Mouse (Mus musculus) limb, embryonic 14.5 days (tissue): ENCODE data around the gene Atxn2l. TPM values are rescaled to one million over a fixed set of nuclear protein-coding genes. Genes with fewer than 3 reads are reported as not detected.
"Not testable (repeated sequence)": the region's sequence is repeated elsewhere in the genome, so short reads cannot be mapped to it uniquely, and the experiment has no call there.

ENCODE experiments used
- ATAC-seq: fragments of 200-750 bp; cut with Nextera tagmentation; 2 replicates; pipeline ENCODE4 v1.8.0; 2017; ENCODE audit warnings: low read depth, moderate number of reproducible peaks, moderate TSS enrichment; ENCODE audit not compliant: low FRiP score
- DNase-seq: peaks from one replicate; pipeline ENCODE4 v3.0.0-alpha.2; 2015; ENCODE audit warnings: low spot score
- H3K27ac ChIP-seq: fragments of 300-500 bp; sonication (generic); replicated peaks from 2 replicates; pipeline ENCODE4 v1.5.1; 2014; ENCODE audit warnings: low read depth, mild to moderate bottlenecking, low read length, moderate library complexity, mixed read lengths
- H3K27me3 ChIP-seq: fragments of 300-500 bp; sonication (generic); 2 replicates; pipeline ENCODE4 v1.6.1; 2014; ENCODE audit warnings: low read length, mixed read lengths; ENCODE audit not compliant: control insufficient read depth, insufficient read depth
- H3K36me3 ChIP-seq: fragments of 300-500 bp; sonication (generic); 2 replicates; pipeline ENCODE4 v1.6.1; 2014; ENCODE audit warnings: mild to moderate bottlenecking, low read length, moderate library complexity, mixed read lengths; ENCODE audit not compliant: control insufficient read depth, insufficient read depth
- H3K4me1 ChIP-seq: fragments of 300-500 bp; sonication (generic); 2 replicates; pipeline ENCODE4 v1.6.1; 2014; ENCODE audit warnings: antibody characterized with exemption, low read length, mixed read lengths; ENCODE audit not compliant: control insufficient read depth, insufficient read depth
- H3K4me2 ChIP-seq: fragments of 300-500 bp; sonication (generic); replicated peaks from 2 replicates; pipeline ENCODE4 v1.6.1; 2014; ENCODE audit warnings: low read depth, mild to moderate bottlenecking, low read length, moderate library complexity; ENCODE audit not compliant: severe bottlenecking
- H3K4me3 ChIP-seq: fragments of 300-500 bp; sonication (generic); replicated peaks from 2 replicates; pipeline ENCODE4 v1.5.1; 2014; ENCODE audit warnings: low read length
- H3K9ac ChIP-seq: fragments of 300-500 bp; sonication (generic); 2 replicates; pipeline ENCODE4 v1.6.1; 2014; ENCODE audit warnings: mild to moderate bottlenecking, low read depth, low read length, moderate library complexity; ENCODE audit not compliant: severe bottlenecking
- H3K9me3 ChIP-seq: fragments of 300-500 bp; sonication (generic); 2 replicates; pipeline ENCODE4 v1.6.1; 2016; ENCODE audit warnings: low read length; ENCODE audit not compliant: control insufficient read depth
- POLR2A ChIP-seq: fragments of 200-500 bp; IDR thresholded peaks from 2 replicates; pipeline ENCODE4 v1.8.0; 2012; ENCODE audit warnings: inconsistent platforms, mild to moderate bottlenecking, moderate library complexity, borderline replicate concordance; ENCODE audit not compliant: insufficient read depth, insufficient read length; ENCODE audit errors: extremely low read depth
- WGBS: fragments of 180-500 bp; shearing (Covaris S2); extraction: QIAGEN DNeasy Blood & Tissue Kit; methylation state at CpG from one replicate; pipeline ENCODE4 v1.1.7; 2014; 5-methylcytosine and 5-hydroxymethylcytosine counted together
- polyA plus RNA-seq, 2 experiments: library from polyadenylated mRNA; depleted of rRNA in 1 of 2; stranded (reverse) in 1 of 2; unstranded in 1 of 2; fragments of >200 nt; fragmentation: Nextera tagmentation in 1 of 2; extraction: Ambion mirVana in 1 of 2; gene quantifications; 2 replicates each; pipeline versions ENCODE4 v1.2.1 to v1.2.3; 2012 to 2014

The Atxn2l gene
- polyA plus RNA-seq, 2 experiments, result 51.4 to 170 TPM

- no peak for DNase-seq
- H3K9ac ChIP-seq, result no peak overlapping the region
- no peak overlapping the region for H3K4me3 ChIP-seq
- H3K27me3 ChIP-seq, result no peaks in the 10 kb centered on the region
- H3K36me3 ChIP-seq, result peaks cover 96% of the 10 kb centered on the region
- no peaks in the 10 kb centered on the region for H3K9me3 ChIP-seq
- H3K27ac ChIP-seq, result no peak overlapping the region
- 93% methylated on average over 6 of the region's 6 CpGs for WGBS
- no peak for ATAC-seq
- TF ChIP-seq POLR2A, result no peak
- no peak overlapping the region for H3K4me2 ChIP-seq
- H3K4me1 ChIP-seq, result no peaks in the 10 kb centered on the region
These were observed 9.1 kb downstream of the Atxn2l start for GRCm38 (mm10) chr7:126494120-126494519.

- TF ChIP-seq POLR2A, result no peak
These were observed 11.3 kb downstream of the Atxn2l start for GRCm38 (mm10) chr7:126491973-126492372.

GRCm38 (mm10) chr7:126491005-126491404 is 12.2 kb downstream of the Atxn2l start:
- Histone ChIP-seq H3K36me3 (peaks cover 66% of the 10 kb centered on the region), H3K4me3 (no peak overlapping the region), H3K4me2 (no peak overlapping the region), H3K9me3 (no peaks in the 10 kb centered on the region), H3K27me3 (no peaks in the 10 kb centered on the region), H3K27ac (no peak overlapping the region), H3K9ac (no peak overlapping the region), H3K4me1 (0 out of 2 replicates have a peak, but pooled peaks cover 4% of the 10 kb centered on the region)
- WGBS, result 76% methylated on average over 1 of the region's 1 CpGs
- DNase-seq, result no peak
- TF ChIP-seq POLR2A, result no peak
- no peak for ATAC-seq

More at GRCm38 (mm10) chr7:126491973-126492372, 11.3 kb downstream of the Atxn2l start:
- DNase-seq (no peak), ATAC-seq (no peak)
- Histone ChIP-seq H3K9me3 (no peaks in the 10 kb centered on the region), H3K27ac (no peak overlapping the region), H3K27me3 (no peaks in the 10 kb centered on the region), H3K4me2 (no peak overlapping the region), H3K4me3 (no peak overlapping the region), H3K4me1 (0 out of 2 replicates have a peak, but pooled peaks cover 4% of the 10 kb centered on the region), H3K36me3 (peaks cover 76% of the 10 kb centered on the region), H3K9ac (no peak overlapping the region)
- WGBS, result 60% methylated on average over 11 of the region's 11 CpGs

- not testable (repeated sequence) for H3K27me3 ChIP-seq, DNase-seq, ATAC-seq, H3K27ac ChIP-seq, H3K4me1 ChIP-seq, H3K9me3 ChIP-seq
- peaks cover 34% of the 10 kb centered on the region for H3K36me3 ChIP-seq
- peak overlapping the region; percentile 82 for H3K4me2 ChIP-seq
- H3K9ac ChIP-seq, result peak overlapping the region; percentile 66
- H3K4me3 ChIP-seq, result peak overlapping the region; percentile 62
- WGBS, result 23% methylated on average over 20 of the region's 25 CpGs
These were observed 15.4 kb downstream of the Atxn2l start for GRCm38 (mm10) chr7:126487617-126488385.

GRCm38 (mm10) chr7:126487052-126487483 is 16.2 kb downstream of the Atxn2l start, which contains the start of gene Tufm:
Tufm (plus strand) TSS chr7:126487361.
- peak within 1 kb of the TSS; percentile 82 for H3K4me2 ChIP-seq
- under 1% methylated on average over 32 of the region's 32 CpGs for WGBS
- no peaks in the 10 kb centered on the region for H3K27me3 ChIP-seq
- H3K4me3 ChIP-seq, result peak within 1 kb of the TSS; percentile 62
- ATAC-seq (peak; percentile 93), DNase-seq (peak; percentile 98)
- H3K9me3 ChIP-seq, result no peaks in the 10 kb centered on the region
- H3K9ac ChIP-seq, result peak within 1 kb of the TSS; percentile 66
- peak within 1 kb of the TSS; percentile 84 for H3K27ac ChIP-seq
- TF ChIP-seq POLR2A, result no peak; the same call in 1 of the 2 replicates
- H3K4me1 ChIP-seq, result peaks cover 7% of the 10 kb centered on the region; the same call in 1 of the 2 replicates
- peaks cover 27% of the 10 kb centered on the region for H3K36me3 ChIP-seq
